Mouse (Mus musculus) liver, embryonic 14.5 days (tissue): ENCODE results near the gene Lbhd1.

ENCODE experiments used
- CTCF ChIP-seq: IDR thresholded peaks from 2 replicates; pipeline ENCODE4 v1.5.1; 2016; ENCODE audit warnings: antibody characterized with exemption, low read depth, control low read depth
- EP300 ChIP-seq: IDR thresholded peaks from 2 replicates; pipeline ENCODE4 v1.6.1; 2016; ENCODE audit warnings: antibody characterized with exemption, low read depth

GRCm38 (mm10) chr19:8870838-8871237, 12.7 kb upstream of the Lbhd1 start:
- TF ChIP-seq CTCF (no peak), EP300 (no peak)
